Mouse (Mus musculus) left cerebral cortex, adult 2 months (tissue): ENCODE measurements around the gene Nlgn1. TPM values are rescaled to one million over a fixed set of nuclear protein-coding genes. Genes with fewer than 3 reads are reported as not detected.

Source experiments
- DNase-seq, 2 experiments: peaks; one replicate each; pipeline ENCODE4 v3.0.0; 2021 to 2022; ENCODE audit warnings: low spot score in 2 of 2, mixed read lengths in 1 of 2; ENCODE audit errors: extremely low spot score in 1 of 2
- H3K27ac ChIP-seq: fragments of 200-600 bp; 2 replicates; pipeline ENCODE4 v1.8.1; 2022
- H3K4me3 ChIP-seq: fragments of 200-600 bp; 2 replicates; pipeline ENCODE4 v1.8.1; 2022
- CTCF ChIP-seq: fragments of 200-600 bp; IDR thresholded peaks from 2 replicates; pipeline ENCODE4 v1.8.1; 2022; ENCODE audit warnings: antibody characterized with exemption, mild to moderate bottlenecking, moderate library complexity
- intact Hi-C: fragments of 180-260 bp; cut with DNase I; formaldehyde crosslinking; loops from one replicate; pipeline ENCODE4 v1.15.1; 2025
- total RNA-seq, 2 experiments: library from RNA; stranded (reverse); gene quantifications; 2 replicates each; pipeline ENCODE4 v1.2.3; 2021

Nlgn1 gene
- total RNA-seq, 2 experiments from 2014 or later: 108 to 114 TPM

GRCm38 (mm10) chr3:25456250-25456860 is 875.9 kb downstream of the Nlgn1 start:
- no peak for TF ChIP-seq CTCF
- Histone ChIP-seq H3K27ac (no peak overlapping the region), H3K4me3 (no peak overlapping the region)
- DNase-seq: no peak
- intact Hi-C loops: no loop called here

GRCm38 (mm10) chr3:25452314-25452713 is 879.9 kb downstream of the Nlgn1 start:
- no peak for DNase-seq
- Histone ChIP-seq H3K4me3 (no peak overlapping the region), H3K27ac (no peak overlapping the region)
- no peak for TF ChIP-seq CTCF
- intact Hi-C loops: no loop called here

GRCm38 (mm10) chr3:25450471-25450870 is 881.8 kb downstream of the Nlgn1 start:
- Histone ChIP-seq H3K4me3 (no peak overlapping the region), H3K27ac (no peak overlapping the region)
- no peak for TF ChIP-seq CTCF
- DNase-seq: no peak
- intact Hi-C loops: no loop called here

- H3K27ac ChIP-seq: no peak overlapping the region
- no peak for DNase-seq
- no peak overlapping the region for H3K4me3 ChIP-seq
- intact Hi-C loops: no loop called here
- no peak for TF ChIP-seq CTCF
Measured at GRCm38 (mm10) chr3:25449356-25449755, 882.9 kb downstream of the Nlgn1 start.

GRCm38 (mm10) chr3:25447181-25447580 is 885.1 kb downstream of the Nlgn1 start:
- intact Hi-C loops: no loop called here
- peak in 1 of 2 experiments; percentile 27 for DNase-seq
- Histone ChIP-seq H3K27ac (peak overlapping the region; percentile 21), H3K4me3 (no peak overlapping the region)
- TF ChIP-seq CTCF: no peak

- Histone ChIP-seq H3K27ac (no peak overlapping the region), H3K4me3 (no peak overlapping the region)
- TF ChIP-seq CTCF: no peak
- intact Hi-C loops: no loop called here
- no peak for DNase-seq
Measured at GRCm38 (mm10) chr3:25443657-25444056, 888.6 kb downstream of the Nlgn1 start.

GRCm38 (mm10) chr3:25442617-25443016 is 889.6 kb downstream of the Nlgn1 start:
- DNase-seq: no peak
- intact Hi-C loops: no loop called here
- no peak for TF ChIP-seq CTCF

GRCm38 (mm10) chr3:25426931-25427330 is 905.3 kb downstream of the Nlgn1 start:
- Histone ChIP-seq H3K27ac (peak overlapping the region; percentile 50), H3K4me3 (no peak overlapping the region)
- DNase-seq: no peak
- TF ChIP-seq CTCF: no peak
- intact Hi-C loops: no loop called here

More at GRCm38 (mm10) chr3:25442617-25443016, 889.6 kb downstream of the Nlgn1 start:
- Histone ChIP-seq H3K4me3 (no peak overlapping the region), H3K27ac (no peak overlapping the region)

GRCm38 (mm10) chr3:25412003-25412402 is 920.3 kb downstream of the Nlgn1 start:
- intact Hi-C loops: no loop called here
- DNase-seq: no peak

More at GRCm38 (mm10) chr3:25412003-25412402, 920.3 kb downstream of the Nlgn1 start:
- no peak for TF ChIP-seq CTCF
- Histone ChIP-seq H3K4me3 (no peak overlapping the region), H3K27ac (no peak overlapping the region)
